Mouse (Mus musculus): ENCODE measurements around the gene Pnp. TPM values are rescaled to one million over a fixed set of nuclear protein-coding genes. Genes with fewer than 3 reads are reported as not detected.
"Not testable (repeated sequence)": the region's sequence is repeated elsewhere in the genome, so short reads cannot be mapped to it uniquely, and the experiment has no call there.

Pnp gene
- polyA plus RNA-seq, 2 experiments, result 42.1 to 52.6 TPM

GRCm38 (mm10) chr14:50973700-50974099 is 42.8 kb downstream of the Pnp start:
- 33% methylated on average over 4 of the region's 4 CpGs for WGBS
- no peaks in the 10 kb centered on the region for H3K4me1 ChIP-seq (ENCODE audit: control insufficient read depth, insufficient read depth, low read length)
- no peak overlapping the region for H3K4me3 ChIP-seq (replicated peaks; ENCODE audit: low read length)
- no peak overlapping the region for H3K9ac ChIP-seq (ENCODE audit: low read depth, low read length, severe bottlenecking)
- H3K4me2 ChIP-seq (replicated peaks; ENCODE audit: low read depth, low read length, severe bottlenecking), result no peak overlapping the region
- no peaks in the 10 kb centered on the region for H3K36me3 ChIP-seq (ENCODE audit: control insufficient read depth, insufficient read depth, low read length)
- ATAC-seq (ENCODE audit: low FRiP score, low read depth) (no peak), DNase-seq (ENCODE audit: low spot score) (no peak)
- no peaks in the 10 kb centered on the region for H3K9me3 ChIP-seq (ENCODE audit: control insufficient read depth, low read length)
- no peaks in the 10 kb centered on the region for H3K27me3 ChIP-seq (ENCODE audit: control insufficient read depth, insufficient read depth, low read length)
- H3K27ac ChIP-seq (replicated peaks; ENCODE audit: low read depth, low read length), result no peak overlapping the region
- no peak for TF ChIP-seq POLR2A (IDR thresholded peaks at IDR 0.05; ENCODE audit: borderline replicate concordance, extremely low read depth, insufficient read depth, insufficient read length)

- Histone ChIP-seq H3K27me3 (ENCODE audit: control insufficient read depth, insufficient read depth, low read length) (no peaks in the 10 kb centered on the region), H3K4me3 (replicated peaks; ENCODE audit: low read length) (no peak overlapping the region), H3K9ac (ENCODE audit: low read depth, low read length, severe bottlenecking) (no peak overlapping the region), H3K4me2 (replicated peaks; ENCODE audit: low read depth, low read length, severe bottlenecking) (no peak overlapping the region), H3K4me1 (ENCODE audit: control insufficient read depth, insufficient read depth, low read length) (peaks cover 3% of the 10 kb centered on the region), H3K27ac (replicated peaks; ENCODE audit: low read depth, low read length) (no peak overlapping the region), H3K9me3 (ENCODE audit: control insufficient read depth, low read length) (no peaks in the 10 kb centered on the region), H3K36me3 (ENCODE audit: control insufficient read depth, insufficient read depth, low read length) (no peaks in the 10 kb centered on the region)
- WGBS, result 63% methylated on average over 5 of the region's 5 CpGs
- ATAC-seq (ENCODE audit: low FRiP score, low read depth) (no peak), DNase-seq (ENCODE audit: low spot score) (no peak)
- TF ChIP-seq POLR2A (IDR thresholded peaks at IDR 0.05; ENCODE audit: borderline replicate concordance, extremely low read depth, insufficient read depth, insufficient read length), result no peak
Measured at GRCm38 (mm10) chr14:50975001-50975400, 44.1 kb downstream of the Pnp start.

GRCm38 (mm10) chr14:50976674-50977073 is 45.8 kb downstream of the Pnp start:
- no peak overlapping the region for H3K9ac ChIP-seq (ENCODE audit: low read depth, low read length, severe bottlenecking)
- no peak for TF ChIP-seq POLR2A (IDR thresholded peaks at IDR 0.05; ENCODE audit: borderline replicate concordance, extremely low read depth, insufficient read depth, insufficient read length)
- no peaks in the 10 kb centered on the region for H3K36me3 ChIP-seq (ENCODE audit: control insufficient read depth, insufficient read depth, low read length)
- no peak overlapping the region for H3K27ac ChIP-seq (replicated peaks; ENCODE audit: low read depth, low read length)
- DNase-seq (ENCODE audit: low spot score) (peak; percentile 37), ATAC-seq (ENCODE audit: low FRiP score, low read depth) (peak; percentile 26; the same call in 1 of the 2 replicates)
- H3K27me3 ChIP-seq (ENCODE audit: control insufficient read depth, insufficient read depth, low read length), result no peaks in the 10 kb centered on the region
- no peaks in the 10 kb centered on the region for H3K9me3 ChIP-seq (ENCODE audit: control insufficient read depth, low read length)
- 23% methylated on average over 9 of the region's 9 CpGs for WGBS
- H3K4me1 ChIP-seq (ENCODE audit: control insufficient read depth, insufficient read depth, low read length), result peaks cover 3% of the 10 kb centered on the region
- no peak overlapping the region; the same call in 1 of the 2 replicates for H3K4me2 ChIP-seq (replicated peaks; ENCODE audit: low read depth, low read length, severe bottlenecking)
- no peak overlapping the region for H3K4me3 ChIP-seq (replicated peaks; ENCODE audit: low read length)

- H3K9ac ChIP-seq (ENCODE audit: low read depth, low read length, severe bottlenecking); DNase-seq (ENCODE audit: low spot score); H3K4me1 ChIP-seq (ENCODE audit: control insufficient read depth, insufficient read depth, low read length); H3K9me3 ChIP-seq (ENCODE audit: control insufficient read depth, low read length); H3K4me2 ChIP-seq (replicated peaks; ENCODE audit: low read depth, low read length, severe bottlenecking); H3K27ac ChIP-seq (replicated peaks; ENCODE audit: low read depth, low read length); H3K36me3 ChIP-seq (ENCODE audit: control insufficient read depth, insufficient read depth, low read length); ATAC-seq (ENCODE audit: low FRiP score, low read depth); H3K4me3 ChIP-seq (replicated peaks; ENCODE audit: low read length); H3K27me3 ChIP-seq (ENCODE audit: control insufficient read depth, insufficient read depth, low read length): not testable (repeated sequence)
- 93% methylated on average over 6 of the region's 6 CpGs for WGBS
Measured at GRCm38 (mm10) chr14:50978451-50978850, 47.6 kb downstream of the Pnp start.

- H3K4me3 ChIP-seq (replicated peaks; ENCODE audit: low read length), result no peak overlapping the region
- no peak overlapping the region for H3K9ac ChIP-seq (ENCODE audit: low read depth, low read length, severe bottlenecking)
- ATAC-seq (ENCODE audit: low FRiP score, low read depth), result no peak
Measured at GRCm38 (mm10) chr14:50979631-50980030, 48.7 kb downstream of the Pnp start.

GRCm38 (mm10) chr14:50981207-50981606 is 50.3 kb downstream of the Pnp start:
- TF ChIP-seq POLR2A (IDR thresholded peaks at IDR 0.05; ENCODE audit: borderline replicate concordance, extremely low read depth, insufficient read depth, insufficient read length), result no peak
- ATAC-seq (ENCODE audit: low FRiP score, low read depth), result no peak
- peaks cover 3% of the 10 kb centered on the region for H3K4me1 ChIP-seq (ENCODE audit: control insufficient read depth, insufficient read depth, low read length)
- H3K27ac ChIP-seq (replicated peaks; ENCODE audit: low read depth, low read length), result no peak overlapping the region
- no peak for DNase-seq (ENCODE audit: low spot score)
- H3K4me2 ChIP-seq (replicated peaks; ENCODE audit: low read depth, low read length, severe bottlenecking), result no peak overlapping the region
- H3K4me3 ChIP-seq (replicated peaks; ENCODE audit: low read length), result no peak overlapping the region
- no peaks in the 10 kb centered on the region for H3K9me3 ChIP-seq (ENCODE audit: control insufficient read depth, low read length)
- 24% methylated on average over 2 of the region's 2 CpGs for WGBS
- no peaks in the 10 kb centered on the region for H3K27me3 ChIP-seq (ENCODE audit: control insufficient read depth, insufficient read depth, low read length)
- no peaks in the 10 kb centered on the region for H3K36me3 ChIP-seq (ENCODE audit: control insufficient read depth, insufficient read depth, low read length)
- no peak overlapping the region for H3K9ac ChIP-seq (ENCODE audit: low read depth, low read length, severe bottlenecking)

More at GRCm38 (mm10) chr14:50979631-50980030, 48.7 kb downstream of the Pnp start:
- peaks cover 3% of the 10 kb centered on the region for H3K4me1 ChIP-seq (ENCODE audit: control insufficient read depth, insufficient read depth, low read length)
- no peak overlapping the region for H3K27ac ChIP-seq (replicated peaks; ENCODE audit: low read depth, low read length)
- DNase-seq (ENCODE audit: low spot score), result no peak
- no peak for TF ChIP-seq POLR2A (IDR thresholded peaks at IDR 0.05; ENCODE audit: borderline replicate concordance, extremely low read depth, insufficient read depth, insufficient read length)
- H3K4me2 ChIP-seq (replicated peaks; ENCODE audit: low read depth, low read length, severe bottlenecking), result no peak overlapping the region
- no peaks in the 10 kb centered on the region for H3K9me3 ChIP-seq (ENCODE audit: control insufficient read depth, low read length)
- no peaks in the 10 kb centered on the region for H3K27me3 ChIP-seq (ENCODE audit: control insufficient read depth, insufficient read depth, low read length)
- H3K36me3 ChIP-seq (ENCODE audit: control insufficient read depth, insufficient read depth, low read length), result no peaks in the 10 kb centered on the region
